18 mouse cellular contexts compared by ENCODE assay signal in genomic region chr6:61543459-61544044, GRCm38 (mm10).
A peak's percentile ranks its signal among the peaks of the same experiment; 100 is the strongest.
DNase-seq lines count a peak whose midpoint lies in the region; ATAC-seq and TF ChIP-seq lines count a peak whose summit lies in the region.
"Had no signal": no experiment of that assay in that cellular context is flagged by ENCODE, and none has a peak within 500 bp of the region (broad histone marks: within the 10 kb centered on the region; RNA-seq: fewer than 3 reads in every experiment).

No protein-coding gene starts in this region.

- H3K4me3 ChIP-seq in cerebellum, adult 2 months (replicated peaks; ENCODE audit: insufficient read depth, low read depth, low read length): peak overlapping the region; percentile 11
- H3K4me3 ChIP-seq in midbrain, embryonic 11.5 days (ENCODE audit: low read depth, low read length): no peak overlapping the region
- H3K4me3 ChIP-seq in midbrain, embryonic 10.5 days: no peak overlapping the region
- peak overlapping the region; percentile 23 for H3K4me3 ChIP-seq in midbrain, embryonic 13.5 days (replicated peaks)
- H3K4me3 ChIP-seq: embryonic facial prominence, embryonic 13.5 days; heart, embryonic 13.5 days; limb, embryonic 15.5 days had no signal

- H3K27ac ChIP-seq in cerebellum, adult 2 months (ENCODE audit: insufficient read depth, low read length): no peak overlapping the region
- H3K27ac ChIP-seq in midbrain, embryonic 11.5 days (ENCODE audit: low read depth, low read length): no peak overlapping the region
- H3K27ac ChIP-seq in midbrain, embryonic 10.5 days (replicated peaks): no peak overlapping the region
- no peak overlapping the region for H3K27ac ChIP-seq in midbrain, embryonic 13.5 days
- H3K27ac ChIP-seq: embryonic facial prominence, embryonic 13.5 days; heart, embryonic 13.5 days; limb, embryonic 15.5 days had no signal

- DNase-seq in cerebellum, adult 2 months: no peak
- no peak for DNase-seq in cerebellum, adult 11 months
- DNase-seq in midbrain, embryonic 11.5 days (ENCODE audit: low spot score, missing footprints): peak; percentile 86
- DNase-seq in midbrain, embryonic 10.5 days (ENCODE audit: low spot score): no peak
- peak; percentile 67 for DNase-seq in retina, embryonic 14.5 days (ENCODE audit: low spot score)
- no peak for DNase-seq in ovary, postnatal 14 days (ENCODE audit: low spot score)
- no peak for DNase-seq in right cerebral cortex, postnatal 10 days (ENCODE audit: low spot score in 2 of 2)
- DNase-seq: adrenal gland, adult 2 months; cerebellum, postnatal 36 days; heart, adult 11 months; heart, postnatal 36 days; lung, postnatal 36 days; thymus, adult 18-20 months had no signal

- no peak overlapping the region for H3K9ac ChIP-seq in midbrain, embryonic 11.5 days (ENCODE audit: low read length)
- H3K9ac ChIP-seq in midbrain, embryonic 13.5 days (replicated peaks): no peak overlapping the region
- H3K9ac ChIP-seq: embryonic facial prominence, embryonic 13.5 days; heart, embryonic 13.5 days; limb, embryonic 15.5 days had no signal

- TF ChIP-seq POLR2A in cerebellum, adult 2 months (IDR thresholded peaks at IDR 0.05; ENCODE audit: borderline replicate concordance, insufficient read depth, low read length): no peak

- no peaks in the 10 kb centered on the region for H3K27me3 ChIP-seq in cerebellum, adult 2 months (ENCODE audit: control insufficient read depth, insufficient read depth, low read length)
- no peaks in the 10 kb centered on the region for H3K27me3 ChIP-seq in midbrain, embryonic 11.5 days (ENCODE audit: control insufficient read depth, insufficient read depth, low read length)
- no peaks in the 10 kb centered on the region for H3K27me3 ChIP-seq in midbrain, embryonic 10.5 days (ENCODE audit: low read depth, poor library complexity, severe bottlenecking)
- no peaks in the 10 kb centered on the region for H3K27me3 ChIP-seq in midbrain, embryonic 13.5 days
- H3K27me3 ChIP-seq: embryonic facial prominence, embryonic 13.5 days; heart, embryonic 13.5 days; limb, embryonic 15.5 days had no signal

- WGBS in cerebellum, adult 2 months: 24% methylated on average over 7 of the region's 7 CpGs
- WGBS in midbrain, embryonic 11.5 days: 50% methylated on average over 7 of the region's 7 CpGs
- WGBS in midbrain, embryonic 10.5 days: 69% methylated on average over 7 of the region's 7 CpGs
- 23% methylated on average over 7 of the region's 7 CpGs for WGBS in midbrain, embryonic 13.5 days

- no peak for TF ChIP-seq CTCF in cerebellum, adult 2 months (IDR thresholded peaks at IDR 0.05; ENCODE audit: borderline replicate concordance, insufficient read depth, low read depth, low read length)

- H3K4me2 ChIP-seq in midbrain, embryonic 11.5 days: peak overlapping the region; percentile 10; the same call in 1 of the 2 replicates
- H3K4me2 ChIP-seq in midbrain, embryonic 13.5 days (replicated peaks): peak overlapping the region; percentile 36
- H3K4me2 ChIP-seq: embryonic facial prominence, embryonic 13.5 days; heart, embryonic 13.5 days; limb, embryonic 15.5 days had no signal

- H3K9me3 ChIP-seq in midbrain, embryonic 11.5 days (ENCODE audit: control insufficient read depth, low read length): no peaks in the 10 kb centered on the region
- H3K9me3 ChIP-seq in midbrain, embryonic 10.5 days (replicated peaks): no peaks in the 10 kb centered on the region
- H3K9me3 ChIP-seq in midbrain, embryonic 13.5 days: no peaks in the 10 kb centered on the region
- H3K9me3 ChIP-seq: embryonic facial prominence, embryonic 13.5 days; heart, embryonic 13.5 days; limb, embryonic 15.5 days had no signal

- no peaks in the 10 kb centered on the region for H3K36me3 ChIP-seq in midbrain, embryonic 11.5 days (ENCODE audit: control insufficient read depth, insufficient read depth, low read length)
- no peaks in the 10 kb centered on the region for H3K36me3 ChIP-seq in midbrain, embryonic 10.5 days
- H3K36me3 ChIP-seq in midbrain, embryonic 13.5 days: no peaks in the 10 kb centered on the region
- H3K36me3 ChIP-seq: embryonic facial prominence, embryonic 13.5 days; heart, embryonic 13.5 days; limb, embryonic 15.5 days had no signal

- ATAC-seq in midbrain, embryonic 11.5 days (ENCODE audit: low FRiP score): peak; percentile 62; the same call in 1 of the 2 replicates
- peak; percentile 83 for ATAC-seq in midbrain, embryonic 13.5 days
- ATAC-seq: intestine, embryonic 16.5 days had no signal

- H3K4me1 ChIP-seq in cerebellum, adult 2 months (ENCODE audit: control insufficient read depth, insufficient read depth, low read length): no peaks in the 10 kb centered on the region; the same call in 1 of the 2 replicates
- H3K4me1 ChIP-seq in midbrain, embryonic 11.5 days (ENCODE audit: control insufficient read depth, insufficient read depth, low read length): no peaks in the 10 kb centered on the region
- peaks cover 5% of the 10 kb centered on the region for H3K4me1 ChIP-seq in midbrain, embryonic 10.5 days
- H3K4me1 ChIP-seq in midbrain, embryonic 13.5 days (replicated peaks): peaks cover 12% of the 10 kb centered on the region
- H3K4me1 ChIP-seq: embryonic facial prominence, embryonic 13.5 days; heart, embryonic 13.5 days; limb, embryonic 15.5 days had no signal

Comparison
In these comparisons a context has a peak if more than half of its experiments do, and no peak if none do; other contexts are left out.
1. DNase-seq: peak in midbrain, embryonic 11.5 days (single experiment) and retina, embryonic 14.5 days (single experiment); none in cerebellum, adult 2 months (0 of 2), cerebellum, adult 11 months (single experiment), midbrain, embryonic 10.5 days (single experiment), ovary, postnatal 14 days (single experiment) and right cerebral cortex, postnatal 10 days (0 of 2).
2. H3K4me3 ChIP-seq: peak in cerebellum, adult 2 months (single experiment) and midbrain, embryonic 13.5 days (single experiment); none in midbrain, embryonic 11.5 days (single experiment) and midbrain, embryonic 10.5 days (single experiment).